Mouse (Mus musculus) myocyte (in vitro differentiated cells): ENCODE data around the gene Adgre5.

Experiments used
- CEBPB ChIP-seq: IDR thresholded peaks from 2 replicates; pipeline ENCODE4 v1.6.1; 2011; ENCODE audit warnings: mild to moderate bottlenecking, moderate library complexity; ENCODE audit not compliant: poor library complexity, insufficient read depth, severe bottlenecking
- E2F4 ChIP-seq: IDR thresholded peaks from one replicate; pipeline ENCODE4 v1.6.1; 2011; ENCODE audit warnings: mild to moderate bottlenecking, control low read depth, moderate library complexity; ENCODE audit not compliant: insufficient read depth
- MYOD1 ChIP-seq, 3 experiments: IDR thresholded peaks; one replicate each; pipeline ENCODE4 v1.6.1; 2011; ENCODE audit warnings: control low read depth in 2 of 3, low read depth in 2 of 3, mild to moderate bottlenecking in 2 of 3, moderate library complexity in 1 of 3; ENCODE audit not compliant: insufficient read length in 2 of 3, control insufficient read depth in 1 of 3
- POLR2A ChIP-seq: IDR thresholded peaks from one replicate; pipeline ENCODE4 v1.6.1; 2011; ENCODE audit warnings: low read depth, mild to moderate bottlenecking, control low read depth, moderate library complexity; ENCODE audit not compliant: insufficient read length
- REST ChIP-seq: IDR thresholded peaks from one replicate; pipeline ENCODE4 v1.6.1; 2011; ENCODE audit warnings: mild to moderate bottlenecking, control low read depth, moderate library complexity; ENCODE audit not compliant: insufficient read depth, insufficient read length
- USF1 ChIP-seq: IDR thresholded peaks from one replicate; pipeline ENCODE4 v1.6.1; 2011; ENCODE audit warnings: low read depth, mild to moderate bottlenecking, control low read depth, moderate library complexity

GRCm38 (mm10) chr8:83771791-83772190, 30.7 kb upstream of the Adgre5 start:
- TF ChIP-seq REST (no peak), USF1 (no peak), POLR2A (no peak), CEBPB (no peak), E2F4 (no peak), MYOD1 (IDR thresholded peaks at IDR 0.05; ENCODE audit: control insufficient read depth in 1 of 3, insufficient read length in 2 of 3, low read depth in 2 of 3) (no peak)
